ENCODE assay signal across 8 mouse cellular contexts in genomic region chr9:99163420-99164147, GRCm38 (mm10). TPM values are rescaled to one million over a fixed set of nuclear protein-coding genes. Genes with fewer than 3 reads are reported as not detected.
A peak's percentile ranks its signal among the peaks of the same experiment; 100 is the strongest.
DNase-seq lines count a peak whose midpoint lies in the region; ATAC-seq and TF ChIP-seq lines count a peak whose summit lies in the region.

No protein-coding gene starts in this region.

- no peak overlapping the region for H3K4me3 ChIP-seq in hindbrain, embryonic 11.5 days (ENCODE audit: low read depth, low read length)
- peak overlapping the region; percentile 12; the same call in 1 of the 2 replicates for H3K4me3 ChIP-seq in midbrain, embryonic 12.5 days
- H3K4me3 ChIP-seq in stomach, postnatal 0 days (ENCODE audit: low read depth, low read length): no peak overlapping the region

- peak overlapping the region; percentile 19; the same call in 1 of the 2 replicates for H3K4me2 ChIP-seq in hindbrain, embryonic 11.5 days (replicated peaks; ENCODE audit: low read depth, low read length)
- peak overlapping the region; percentile 36 for H3K4me2 ChIP-seq in midbrain, embryonic 12.5 days (replicated peaks)
- H3K4me2 ChIP-seq in stomach, postnatal 0 days (replicated peaks; ENCODE audit: low read depth): no peak overlapping the region

- no peak for TF ChIP-seq POLR2A in brain, embryonic 14.5 days (IDR thresholded peaks at IDR 0.05; ENCODE audit: borderline replicate concordance, extremely low read depth, insufficient read depth, insufficient read length, poor library complexity, severe bottlenecking)

- no peaks in the 10 kb centered on the region for H3K36me3 ChIP-seq in hindbrain, embryonic 11.5 days (ENCODE audit: control insufficient read depth, insufficient read depth, low read length)
- no peaks in the 10 kb centered on the region for H3K36me3 ChIP-seq in midbrain, embryonic 12.5 days
- H3K36me3 ChIP-seq in stomach, postnatal 0 days (ENCODE audit: control insufficient read depth, insufficient read depth, low read length): no peaks in the 10 kb centered on the region

- ATAC-seq in hindbrain, embryonic 11.5 days (ENCODE audit: low FRiP score): peak; percentile 53; the same call in 1 of the 2 replicates
- ATAC-seq in midbrain, embryonic 12.5 days (ENCODE audit: low FRiP score, low read depth): peak; percentile 62; the same call in 1 of the 2 replicates
- ATAC-seq in stomach, postnatal 0 days (ENCODE audit: low FRiP score, low TSS enrichment): no peak

- TF ChIP-seq EP300 in stomach, postnatal 0 days (optimal IDR thresholded peaks at IDR 0.05): no peak

- H3K9ac ChIP-seq in hindbrain, embryonic 11.5 days (ENCODE audit: low read depth, low read length): 0 out of 2 replicates have a peak overlapping the region, but pooled peaks have one; percentile 19
- H3K9ac ChIP-seq in midbrain, embryonic 12.5 days (replicated peaks): no peak overlapping the region; the same call in 1 of the 2 replicates
- H3K9ac ChIP-seq in stomach, postnatal 0 days (ENCODE audit: low read length): no peak overlapping the region

- no peaks in the 10 kb centered on the region for H3K27me3 ChIP-seq in hindbrain, embryonic 11.5 days (ENCODE audit: control insufficient read depth, insufficient read depth, low read length)
- H3K27me3 ChIP-seq in midbrain, embryonic 12.5 days: no peaks in the 10 kb centered on the region
- H3K27me3 ChIP-seq in stomach, postnatal 0 days (ENCODE audit: control insufficient read depth, insufficient read depth, low read length): no peaks in the 10 kb centered on the region

- 8% methylated on average over 15 of the region's 15 CpGs for WGBS in hindbrain, embryonic 11.5 days
- WGBS in midbrain, embryonic 12.5 days: 11% methylated on average over 15 of the region's 15 CpGs
- WGBS in stomach, postnatal 0 days: 30% methylated on average over 15 of the region's 15 CpGs

- H3K4me1 ChIP-seq in hindbrain, embryonic 11.5 days (replicated peaks; ENCODE audit: control insufficient read depth, insufficient read depth, low read length): peaks cover 4% of the 10 kb centered on the region
- H3K4me1 ChIP-seq in midbrain, embryonic 12.5 days: peaks cover 13% of the 10 kb centered on the region
- no peaks in the 10 kb centered on the region for H3K4me1 ChIP-seq in stomach, postnatal 0 days (replicated peaks; ENCODE audit: control insufficient read depth, insufficient read depth)

- H3K9me3 ChIP-seq in hindbrain, embryonic 11.5 days (ENCODE audit: control insufficient read depth, low read length): no peaks in the 10 kb centered on the region
- H3K9me3 ChIP-seq in midbrain, embryonic 12.5 days: no peaks in the 10 kb centered on the region
- H3K9me3 ChIP-seq in stomach, postnatal 0 days (ENCODE audit: control insufficient read depth, low read length): no peaks in the 10 kb centered on the region

- peak; percentile 13 for DNase-seq in cerebellum, adult 8-10 months
- DNase-seq in cerebellum, adult 9-10 months: no peak
- peak; percentile 92 for DNase-seq in brain, embryonic 14.5 days (ENCODE audit: low read depth)
- DNase-seq in hindbrain, embryonic 11.5 days (ENCODE audit: low spot score): peak; percentile 53
- no peak for DNase-seq in urinary bladder, postnatal 10 days (ENCODE audit: low spot score)
- DNase-seq in stomach, postnatal 0 days (ENCODE audit: low spot score): no peak
- DNase-seq in B cell, adult 2 months: no peak

- no peak for TF ChIP-seq CTCF in brain, embryonic 14.5 days (IDR thresholded peaks at IDR 0.05; ENCODE audit: borderline replicate concordance, extremely low read depth, insufficient read depth, insufficient read length)
- TF ChIP-seq CTCF in stomach, postnatal 0 days (IDR thresholded peaks at IDR 0.05; ENCODE audit: low read depth): no peak

- 0 out of 2 replicates have a peak overlapping the region, but pooled peaks have one; percentile 36 for H3K27ac ChIP-seq in hindbrain, embryonic 11.5 days (ENCODE audit: low read depth, low read length)
- H3K27ac ChIP-seq in midbrain, embryonic 12.5 days (replicated peaks): 0 out of 2 replicates have a peak overlapping the region, but pooled peaks have one; percentile 4
- H3K27ac ChIP-seq in stomach, postnatal 0 days (replicated peaks): no peak overlapping the region

RNA-seq across cellular contexts. Expression of gene Pik3cb, which starts 23.2 kb away (rescaled TPM):
- polyA plus RNA-seq in brain, embryonic 14.5 days (2012; rRNA removed): 7.5 and 8.6 TPM in 2 replicates
- polyA plus RNA-seq in hindbrain, embryonic 11.5 days (2014; fragmentation: Nextera tagmentation; extraction: Ambion mirVana): 1.5 and 2.2 TPM in 2 replicates
- polyA plus RNA-seq in midbrain, embryonic 12.5 days (2016; fragmentation: Nextera tagmentation; extraction: Ambion mirVana): 2.4 and 2.8 TPM in 2 replicates
- polyA plus RNA-seq in stomach, postnatal 0 days (2015; fragmentation: Nextera tagmentation; extraction: Ambion mirVana): 2.6 and 4.0 TPM in 2 replicates

Comparison
In these comparisons a context has a peak if more than half of its experiments do, and no peak if none do; other contexts are left out.
1. DNase-seq: peak in cerebellum, adult 8-10 months (single experiment), brain, embryonic 14.5 days (single experiment) and hindbrain, embryonic 11.5 days (single experiment); none in cerebellum, adult 9-10 months (single experiment), urinary bladder, postnatal 10 days (single experiment), stomach, postnatal 0 days (single experiment) and B cell, adult 2 months (0 of 2).